Mouse (Mus musculus): Measurements from ENCODE around the gene Rnf145. TPM values are rescaled to one million over a fixed set of nuclear protein-coding genes. Genes with fewer than 3 reads are reported as not detected.

Rnf145 gene
- polyA plus RNA-seq, 1 experiment from 2014 or later, result 45.9 TPM

- Histone ChIP-seq H3K9ac (no peak overlapping the region), H3K4me3 (replicated peaks) (no peak overlapping the region), H3K27me3 (no peaks in the 10 kb centered on the region), H3K36me3 (peaks cover 89% of the 10 kb centered on the region), H3K4me1 (replicated peaks) (peaks cover 53% of the 10 kb centered on the region), H3K9me3 (replicated peaks) (no peaks in the 10 kb centered on the region), H3K4me2 (no peak overlapping the region), H3K27ac (peak overlapping the region; percentile 19; the same call in 1 of the 2 replicates)
- DNase-seq, result no peak
- WGBS (ENCODE audit: insufficient replicate concordance), result 90% methylated on average over 3 of the region's 3 CpGs
- ATAC-seq (ENCODE audit: low read depth), result no peak
Observed at GRCm38 (mm10) chr11:44538101-44538500, 19.3 kb downstream of the Rnf145 start.

- H3K9ac ChIP-seq, result peak overlapping the region; percentile 37; the same call in 1 of the 2 replicates
- peaks cover 89% of the 10 kb centered on the region for H3K36me3 ChIP-seq
- H3K9me3 ChIP-seq (replicated peaks), result no peaks in the 10 kb centered on the region
- WGBS (ENCODE audit: insufficient replicate concordance), result 88% methylated on average over 10 of the region's 10 CpGs
- H3K4me2 ChIP-seq, result no peak overlapping the region
- no peak overlapping the region for H3K4me3 ChIP-seq (replicated peaks)
- ATAC-seq (ENCODE audit: low read depth) (no peak), DNase-seq (no peak)
- no peaks in the 10 kb centered on the region for H3K27me3 ChIP-seq
- H3K27ac ChIP-seq, result peak overlapping the region; percentile 45; the same call in 1 of the 2 replicates
- peaks cover 49% of the 10 kb centered on the region for H3K4me1 ChIP-seq (replicated peaks)
Observed at GRCm38 (mm10) chr11:44538501-44539290, 19.9 kb downstream of the Rnf145 start.

GRCm38 (mm10) chr11:44539291-44539930, 20.6 kb downstream of the Rnf145 start:
- no peak for ATAC-seq (ENCODE audit: low read depth)
- H3K9me3 ChIP-seq (replicated peaks), result no peaks in the 10 kb centered on the region
- peak overlapping the region; percentile 45; the same call in 1 of the 2 replicates for H3K27ac ChIP-seq
- H3K36me3 ChIP-seq, result peaks cover 89% of the 10 kb centered on the region
- H3K9ac ChIP-seq, result peak overlapping the region; percentile 37; the same call in 1 of the 2 replicates
- no peak overlapping the region for H3K4me3 ChIP-seq (replicated peaks)
- H3K27me3 ChIP-seq, result no peaks in the 10 kb centered on the region
- no peak overlapping the region for H3K4me2 ChIP-seq
- DNase-seq, result no peak
- WGBS (ENCODE audit: insufficient replicate concordance), result 90% methylated on average over 10 of the region's 10 CpGs
- peaks cover 49% of the 10 kb centered on the region for H3K4me1 ChIP-seq (replicated peaks)

GRCm38 (mm10) chr11:44540243-44540642, 21.5 kb downstream of the Rnf145 start:
- H3K4me3 ChIP-seq (replicated peaks), result no peak overlapping the region
- ATAC-seq (ENCODE audit: low read depth) (no peak), DNase-seq (no peak)
- 66% methylated on average over 9 of the region's 9 CpGs for WGBS (ENCODE audit: insufficient replicate concordance)
- H3K4me2 ChIP-seq, result no peak overlapping the region
- no peaks in the 10 kb centered on the region for H3K27me3 ChIP-seq
- H3K9me3 ChIP-seq (replicated peaks), result no peaks in the 10 kb centered on the region
- H3K9ac ChIP-seq, result no peak overlapping the region
- H3K36me3 ChIP-seq, result peaks cover 89% of the 10 kb centered on the region
- peaks cover 48% of the 10 kb centered on the region for H3K4me1 ChIP-seq (replicated peaks)
- H3K27ac ChIP-seq, result 0 out of 2 replicates have a peak overlapping the region, but pooled peaks have one; percentile 45

- no peak overlapping the region for H3K4me2 ChIP-seq
- peaks cover 48% of the 10 kb centered on the region for H3K4me1 ChIP-seq (replicated peaks)
- H3K27ac ChIP-seq, result peak overlapping the region; percentile 29; the same call in 1 of the 2 replicates
- no peak overlapping the region for H3K4me3 ChIP-seq (replicated peaks)
- no peaks in the 10 kb centered on the region for H3K9me3 ChIP-seq (replicated peaks)
- 93% methylated on average over 5 of the region's 5 CpGs for WGBS (ENCODE audit: insufficient replicate concordance)
- no peak for DNase-seq
- no peak for ATAC-seq (ENCODE audit: low read depth)
- H3K36me3 ChIP-seq, result peaks cover 92% of the 10 kb centered on the region
- H3K27me3 ChIP-seq, result no peaks in the 10 kb centered on the region
- H3K9ac ChIP-seq, result no peak overlapping the region
Observed at GRCm38 (mm10) chr11:44541280-44541679, 22.5 kb downstream of the Rnf145 start.

- H3K4me1 ChIP-seq (replicated peaks), result peaks cover 52% of the 10 kb centered on the region
- WGBS (ENCODE audit: insufficient replicate concordance), result 85% methylated on average over 4 of the region's 4 CpGs
- ATAC-seq (ENCODE audit: low read depth), result no peak
- H3K4me2 ChIP-seq, result no peak overlapping the region
- H3K27me3 ChIP-seq, result no peaks in the 10 kb centered on the region
- no peaks in the 10 kb centered on the region for H3K9me3 ChIP-seq (replicated peaks)
- DNase-seq, result no peak
- peaks cover 97% of the 10 kb centered on the region for H3K36me3 ChIP-seq
- H3K9ac ChIP-seq, result no peak overlapping the region
- peak overlapping the region; percentile 29 for H3K27ac ChIP-seq
- no peak overlapping the region for H3K4me3 ChIP-seq (replicated peaks)
Observed at GRCm38 (mm10) chr11:44541813-44542212, 23.0 kb downstream of the Rnf145 start.

GRCm38 (mm10) chr11:44543593-44543992, 24.8 kb downstream of the Rnf145 start:
- H3K27me3 ChIP-seq, result no peaks in the 10 kb centered on the region
- 78% methylated on average over 5 of the region's 5 CpGs for WGBS (ENCODE audit: insufficient replicate concordance)
- H3K4me1 ChIP-seq (replicated peaks), result peaks cover 41% of the 10 kb centered on the region
- H3K36me3 ChIP-seq, result peaks cover 96% of the 10 kb centered on the region
- H3K4me3 ChIP-seq (replicated peaks), result no peak overlapping the region
- ATAC-seq (ENCODE audit: low read depth) (no peak), DNase-seq (no peak)
- H3K9ac ChIP-seq, result no peak overlapping the region
- peak overlapping the region; percentile 24 for H3K27ac ChIP-seq
- no peaks in the 10 kb centered on the region for H3K9me3 ChIP-seq (replicated peaks)
- no peak overlapping the region for H3K4me2 ChIP-seq

GRCm38 (mm10) chr11:44543996-44544395, 25.2 kb downstream of the Rnf145 start:
- 79% methylated on average over 6 of the region's 6 CpGs for WGBS (ENCODE audit: insufficient replicate concordance)

GRCm38 (mm10) chr11:44545181-44545580, 26.4 kb downstream of the Rnf145 start:
- 0 out of 2 replicates have a peak, but pooled peaks have one; percentile 33 for ATAC-seq (ENCODE audit: low read depth)
- H3K9me3 ChIP-seq (replicated peaks), result no peaks in the 10 kb centered on the region
- peak overlapping the region; percentile 45; the same call in 1 of the 2 replicates for H3K27ac ChIP-seq
- 52% methylated on average over 7 of the region's 7 CpGs for WGBS (ENCODE audit: insufficient replicate concordance)
- H3K36me3 ChIP-seq, result peaks cover 96% of the 10 kb centered on the region
- no peaks in the 10 kb centered on the region for H3K27me3 ChIP-seq
- DNase-seq, result no peak
- no peak overlapping the region for H3K4me3 ChIP-seq (replicated peaks)
- H3K4me1 ChIP-seq (replicated peaks), result peaks cover 25% of the 10 kb centered on the region
- no peak overlapping the region for H3K9ac ChIP-seq
- H3K4me2 ChIP-seq, result no peak overlapping the region

More at GRCm38 (mm10) chr11:44543996-44544395, 25.2 kb downstream of the Rnf145 start:
- ATAC-seq (ENCODE audit: low read depth) (no peak), DNase-seq (no peak)
- H3K27me3 ChIP-seq, result no peaks in the 10 kb centered on the region
- H3K9ac ChIP-seq, result no peak overlapping the region
- peaks cover 96% of the 10 kb centered on the region for H3K36me3 ChIP-seq
- peak overlapping the region; percentile 24; the same call in 1 of the 2 replicates for H3K27ac ChIP-seq
- no peak overlapping the region for H3K4me2 ChIP-seq
- peaks cover 37% of the 10 kb centered on the region for H3K4me1 ChIP-seq (replicated peaks)
- H3K9me3 ChIP-seq (replicated peaks), result no peaks in the 10 kb centered on the region
- no peak overlapping the region for H3K4me3 ChIP-seq (replicated peaks)

GRCm38 (mm10) chr11:44546250-44546649, 27.5 kb downstream of the Rnf145 start:
- Histone ChIP-seq H3K4me1 (replicated peaks) (peaks cover 25% of the 10 kb centered on the region), H3K27me3 (no peaks in the 10 kb centered on the region), H3K27ac (peak overlapping the region; percentile 71), H3K9ac (no peak overlapping the region), H3K9me3 (replicated peaks) (no peaks in the 10 kb centered on the region), H3K4me2 (no peak overlapping the region), H3K4me3 (replicated peaks) (no peak overlapping the region), H3K36me3 (peaks cover 97% of the 10 kb centered on the region)
- DNase-seq, result no peak
- WGBS (ENCODE audit: insufficient replicate concordance), result 72% methylated on average over 8 of the region's 8 CpGs
- ATAC-seq (ENCODE audit: low read depth), result no peak

- Histone ChIP-seq H3K4me2 (no peak overlapping the region), H3K4me1 (replicated peaks) (peaks cover 16% of the 10 kb centered on the region), H3K36me3 (peaks cover 98% of the 10 kb centered on the region), H3K9ac (no peak overlapping the region), H3K4me3 (replicated peaks) (no peak overlapping the region), H3K27me3 (no peaks in the 10 kb centered on the region), H3K27ac (no peak overlapping the region), H3K9me3 (replicated peaks) (no peaks in the 10 kb centered on the region)
- no peak for DNase-seq
- WGBS (ENCODE audit: insufficient replicate concordance), result 81% methylated on average over 8 of the region's 8 CpGs
- ATAC-seq (ENCODE audit: low read depth), result no peak
Observed at GRCm38 (mm10) chr11:44547651-44548196, 29.0 kb downstream of the Rnf145 start.

Measured in liver, embryonic 13.5 days (tissue).